Mouse (Mus musculus): ENCODE measurements around the gene Mrpl53. TPM values are rescaled to one million over a fixed set of nuclear protein-coding genes. Genes with fewer than 3 reads are reported as not detected.

Gene Mrpl53
- polyA plus RNA-seq, 1 experiment from 2014 or later = 99.8 TPM

- H3K36me3 ChIP-seq = peaks cover 9% of the 10 kb centered on the region; the same call in 1 of the 2 replicates
- peak within 1 kb of the TSS; percentile 76 for H3K4me3 ChIP-seq (replicated peaks)
- no peaks in the 10 kb centered on the region for H3K27me3 ChIP-seq
- DNase-seq (no peak), ATAC-seq (ENCODE audit: low read depth) (no peak)
- peak within 1 kb of the TSS; percentile 87 for H3K27ac ChIP-seq
- no peaks in the 10 kb centered on the region for H3K9me3 ChIP-seq (replicated peaks)
- H3K4me2 ChIP-seq = peak within 1 kb of the TSS; percentile 86
- 34% methylated on average over 5 of the region's 5 CpGs for WGBS (ENCODE audit: insufficient replicate concordance)
- peaks cover 36% of the 10 kb centered on the region for H3K4me1 ChIP-seq (replicated peaks)
- peak within 1 kb of the TSS; percentile 85 for H3K9ac ChIP-seq
These were observed 16.5 kb downstream of the Mrpl53 start, which contains the start of gene Ino80b for GRCm38 (mm10) chr6:83125331-83125730. Gene Ino80b, minus strand, starts transcription at chr6:83125431.

- no peak for ATAC-seq (ENCODE audit: low read depth)
- WGBS (ENCODE audit: insufficient replicate concordance) = 72% methylated on average over 5 of the region's 5 CpGs
These were observed 18.6 kb downstream of the Mrpl53 start for GRCm38 (mm10) chr6:83127419-83127818.

GRCm38 (mm10) chr6:83131469-83132034 is 22.7 kb downstream of the Mrpl53 start:
- H3K27me3 ChIP-seq = peaks cover 22% of the 10 kb centered on the region
- peaks cover 36% of the 10 kb centered on the region for H3K4me1 ChIP-seq (replicated peaks)
- H3K4me2 ChIP-seq = peak overlapping the region; percentile 11; the same call in 1 of the 2 replicates
- H3K36me3 ChIP-seq = no peaks in the 10 kb centered on the region
- ATAC-seq (ENCODE audit: low read depth) (peak; percentile 69), DNase-seq (no peak)
- WGBS (ENCODE audit: insufficient replicate concordance) = 46% methylated on average over 6 of the region's 6 CpGs
- H3K9ac ChIP-seq = no peak overlapping the region
- no peak overlapping the region for H3K4me3 ChIP-seq (replicated peaks)
- no peaks in the 10 kb centered on the region for H3K9me3 ChIP-seq (replicated peaks)
- H3K27ac ChIP-seq = peak overlapping the region; percentile 78

More at GRCm38 (mm10) chr6:83127419-83127818, 18.6 kb downstream of the Mrpl53 start:
- no peak overlapping the region for H3K27ac ChIP-seq
- H3K27me3 ChIP-seq = no peaks in the 10 kb centered on the region
- peaks cover 9% of the 10 kb centered on the region; the same call in 1 of the 2 replicates for H3K36me3 ChIP-seq
- no peak for DNase-seq
- no peak overlapping the region for H3K4me3 ChIP-seq (replicated peaks)
- no peak overlapping the region for H3K9ac ChIP-seq
- H3K4me2 ChIP-seq = no peak overlapping the region
- H3K4me1 ChIP-seq (replicated peaks) = peaks cover 40% of the 10 kb centered on the region
- H3K9me3 ChIP-seq (replicated peaks) = no peaks in the 10 kb centered on the region

GRCm38 (mm10) chr6:83132176-83132919 is 23.5 kb downstream of the Mrpl53 start:
- Histone ChIP-seq H3K4me3 (replicated peaks) (no peak overlapping the region), H3K4me2 (no peak overlapping the region), H3K9ac (no peak overlapping the region), H3K27me3 (peaks cover 30% of the 10 kb centered on the region), H3K4me1 (replicated peaks) (peaks cover 44% of the 10 kb centered on the region), H3K9me3 (replicated peaks) (no peaks in the 10 kb centered on the region), H3K27ac (peak overlapping the region; percentile 67), H3K36me3 (no peaks in the 10 kb centered on the region)
- DNase-seq (no peak), ATAC-seq (ENCODE audit: low read depth) (peak; percentile 18; the same call in 1 of the 2 replicates)
- WGBS (ENCODE audit: insufficient replicate concordance) = 61% methylated on average over 9 of the region's 9 CpGs

- Histone ChIP-seq H3K9ac (no peak overlapping the region), H3K27ac (no peak overlapping the region), H3K4me1 (replicated peaks) (peaks cover 61% of the 10 kb centered on the region), H3K36me3 (no peaks in the 10 kb centered on the region), H3K9me3 (replicated peaks) (no peaks in the 10 kb centered on the region), H3K27me3 (peaks cover 45% of the 10 kb centered on the region), H3K4me2 (no peak overlapping the region), H3K4me3 (replicated peaks) (no peak overlapping the region)
- 51% methylated on average over 3 of the region's 3 CpGs for WGBS (ENCODE audit: insufficient replicate concordance)
- no peak for DNase-seq
- ATAC-seq (ENCODE audit: low read depth) = no peak
These were observed 25.4 kb downstream of the Mrpl53 start for GRCm38 (mm10) chr6:83134226-83134625.

- H3K9ac ChIP-seq = peak within 1 kb of the TSS; percentile 73
- H3K4me3 ChIP-seq (replicated peaks) = peak within 1 kb of the TSS; percentile 59
- H3K27ac ChIP-seq = peak within 1 kb of the TSS; percentile 88
- no peaks in the 10 kb centered on the region for H3K9me3 ChIP-seq (replicated peaks)
- 64% methylated on average over 7 of the region's 7 CpGs for WGBS (ENCODE audit: insufficient replicate concordance)
- peaks cover 53% of the 10 kb centered on the region for H3K27me3 ChIP-seq
- ATAC-seq (ENCODE audit: low read depth) (no peak), DNase-seq (no peak)
- H3K4me1 ChIP-seq (replicated peaks) = peaks cover 61% of the 10 kb centered on the region
- H3K36me3 ChIP-seq = no peaks in the 10 kb centered on the region
- peak within 1 kb of the TSS; percentile 69 for H3K4me2 ChIP-seq
These were observed 26.2 kb downstream of the Mrpl53 start, which contains the start of gene Rtkn for GRCm38 (mm10) chr6:83134951-83135513. Gene Rtkn, plus strand, starts transcription at chr6:83135463.

GRCm38 (mm10) chr6:83135571-83136161 is 26.8 kb downstream of the Mrpl53 start:
- H3K9ac ChIP-seq = peak overlapping the region; percentile 73
- H3K4me3 ChIP-seq (replicated peaks) = peak overlapping the region; percentile 59
- peak overlapping the region; percentile 69 for H3K4me2 ChIP-seq
- 26% methylated on average over 37 of the region's 37 CpGs for WGBS (ENCODE audit: insufficient replicate concordance)
- no peaks in the 10 kb centered on the region for H3K9me3 ChIP-seq (replicated peaks)
- ATAC-seq (ENCODE audit: low read depth) (no peak), DNase-seq (no peak)
- H3K27ac ChIP-seq = 0 out of 2 replicates have a peak overlapping the region, but pooled peaks have one; percentile 88
- H3K27me3 ChIP-seq = peaks cover 54% of the 10 kb centered on the region
- peaks cover 60% of the 10 kb centered on the region for H3K4me1 ChIP-seq (replicated peaks)
- no peaks in the 10 kb centered on the region for H3K36me3 ChIP-seq

GRCm38 (mm10) chr6:83136291-83136880 is 27.5 kb downstream of the Mrpl53 start:
- Histone ChIP-seq H3K4me2 (peak overlapping the region; percentile 69), H3K4me3 (replicated peaks) (peak overlapping the region; percentile 59), H3K9me3 (replicated peaks) (no peaks in the 10 kb centered on the region), H3K27ac (peak overlapping the region; percentile 88), H3K9ac (peak overlapping the region; percentile 73), H3K4me1 (replicated peaks) (peaks cover 53% of the 10 kb centered on the region), H3K27me3 (peaks cover 58% of the 10 kb centered on the region), H3K36me3 (no peaks in the 10 kb centered on the region)
- WGBS (ENCODE audit: insufficient replicate concordance) = 36% methylated on average over 5 of the region's 5 CpGs
- DNase-seq = no peak
- no peak for ATAC-seq (ENCODE audit: low read depth)

GRCm38 (mm10) chr6:83136881-83137575 is 28.2 kb downstream of the Mrpl53 start:
- Histone ChIP-seq H3K36me3 (no peaks in the 10 kb centered on the region), H3K9ac (peak overlapping the region; percentile 73), H3K27ac (peak overlapping the region; percentile 88), H3K4me1 (replicated peaks) (peaks cover 52% of the 10 kb centered on the region), H3K4me3 (replicated peaks) (peak overlapping the region; percentile 59), H3K9me3 (replicated peaks) (no peaks in the 10 kb centered on the region), H3K27me3 (peaks cover 65% of the 10 kb centered on the region), H3K4me2 (peak overlapping the region; percentile 69)
- DNase-seq (no peak), ATAC-seq (ENCODE audit: low read depth) (peak; percentile 33)
- WGBS (ENCODE audit: insufficient replicate concordance) = 3% methylated on average over 26 of the region's 26 CpGs

GRCm38 (mm10) chr6:83137576-83137950 is 28.7 kb downstream of the Mrpl53 start:
- H3K4me3 ChIP-seq (replicated peaks) = peak overlapping the region; percentile 59
- peak overlapping the region; percentile 69 for H3K4me2 ChIP-seq
- H3K9ac ChIP-seq = peak overlapping the region; percentile 73
- ATAC-seq (ENCODE audit: low read depth) (peak; percentile 66), DNase-seq (peak; percentile 50)
- H3K9me3 ChIP-seq (replicated peaks) = no peaks in the 10 kb centered on the region
- H3K27ac ChIP-seq = peak overlapping the region; percentile 88
- 0% methylated on average over 12 of the region's 12 CpGs for whole genome bisulfite sequencing (ENCODE audit: insufficient replicate concordance)
- H3K27me3 ChIP-seq = peaks cover 70% of the 10 kb centered on the region
- no peaks in the 10 kb centered on the region for H3K36me3 ChIP-seq
- H3K4me1 ChIP-seq (replicated peaks) = peaks cover 54% of the 10 kb centered on the region
